Mouse (Mus musculus): ENCODE measurements at regions not wholly inside any gene's neighbourhood (a gene's known extent, or its start where the extent isn't known, plus 50 kb on each side); places are given as distances from the start of the nearest gene placed in this dataset.
A peak's percentile ranks its signal among the peaks of the same experiment; 100 is the strongest.

DNA sequence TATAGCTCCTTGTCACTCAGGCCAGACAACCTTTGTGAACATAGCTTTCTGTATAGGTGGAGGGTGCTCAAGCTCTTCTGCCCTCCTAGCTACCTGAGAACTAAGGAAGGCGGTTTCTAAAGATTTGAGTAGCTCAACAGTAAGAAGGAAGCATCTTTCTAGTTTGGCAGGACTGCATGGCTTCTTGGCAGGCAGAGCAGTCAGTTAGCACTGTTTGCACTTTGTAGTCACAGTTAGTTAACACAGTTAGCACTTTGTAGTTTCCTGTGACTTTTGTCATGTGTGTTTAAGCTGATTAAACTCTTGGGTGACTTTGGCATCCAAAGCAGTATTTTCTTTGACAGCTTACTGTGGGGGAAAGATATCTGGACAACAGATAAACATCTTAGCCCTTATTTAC, 219.7 kb downstream of the Zbbx start:
- peak in 1 of 2 experiments; percentile 5 for DNase-seq (ENCODE audit: low spot score in 2 of 2)

DNA sequence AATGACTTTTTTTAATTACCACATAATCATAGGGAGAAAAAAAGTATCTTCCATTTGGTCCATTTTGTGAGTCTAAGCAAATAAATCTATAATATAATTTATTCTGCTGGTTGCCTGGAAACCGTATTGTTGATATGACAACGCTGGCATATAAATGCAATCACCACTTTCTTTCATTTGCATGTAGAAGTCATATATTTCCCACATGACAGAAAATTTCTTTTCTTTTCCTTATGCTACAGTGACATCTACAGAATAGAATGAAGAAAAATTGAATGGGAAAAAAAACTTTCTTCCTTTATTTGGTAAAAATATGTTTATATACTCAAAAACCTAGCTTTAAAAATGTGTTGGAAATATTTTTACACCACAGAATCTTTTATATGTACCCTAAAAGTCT, 243.6 kb downstream of the Zbbx start:
- DNase-seq (ENCODE audit: low spot score in 2 of 2): no peak

DNA sequence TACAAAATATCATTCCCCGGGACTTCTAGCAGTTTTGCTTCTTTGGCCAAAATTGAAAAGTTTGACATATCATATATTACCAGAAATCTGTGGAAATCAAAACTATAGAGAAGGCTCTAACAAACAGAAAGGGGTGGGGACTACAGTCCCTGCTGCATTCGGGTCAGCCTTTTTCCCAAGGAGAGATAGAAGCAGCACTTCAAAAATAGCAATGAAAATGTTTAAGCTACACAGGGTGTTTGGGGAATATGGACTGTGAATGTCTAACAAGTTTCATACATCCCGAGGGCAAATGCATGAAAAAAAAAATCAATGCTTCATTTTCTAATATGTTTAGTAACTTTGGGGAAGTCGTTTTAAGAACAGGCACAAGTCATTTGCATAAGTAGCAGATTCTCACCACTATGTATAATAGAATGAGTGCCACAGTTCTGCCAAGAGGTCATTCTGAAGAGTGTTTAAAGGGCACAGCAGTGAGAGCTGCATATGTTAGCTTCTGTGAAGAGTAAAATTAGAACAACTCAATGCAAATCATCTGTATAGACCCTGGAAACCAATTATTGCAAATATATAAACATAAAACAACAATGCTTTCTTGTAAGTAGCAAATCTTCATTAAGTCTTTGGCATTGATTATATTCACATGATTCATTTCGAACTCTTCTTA, 244.2 kb downstream of the Zbbx start:
- DNase-seq (ENCODE audit: low spot score in 2 of 2): no peak

DNA sequence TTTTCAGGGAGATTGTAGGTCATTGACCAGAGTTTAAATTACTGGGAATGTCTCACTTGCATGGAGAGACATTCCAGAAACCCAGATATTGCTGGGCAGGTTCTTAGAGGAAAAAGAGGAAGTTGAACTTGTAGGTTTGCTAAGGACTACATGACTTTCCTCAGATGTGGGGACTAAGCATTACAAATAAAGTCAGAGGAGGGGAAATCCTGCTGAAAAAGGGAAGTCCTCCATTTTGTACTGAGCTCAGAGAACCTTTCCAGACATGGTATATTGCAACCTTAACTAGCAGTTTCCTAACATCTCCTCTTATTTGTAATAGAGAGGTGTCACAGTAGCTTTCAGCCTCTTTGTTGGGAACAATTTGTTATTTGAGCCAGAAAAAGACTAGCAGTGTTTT, 260.7 kb downstream of the Zbbx start:
- no peak for DNase-seq (ENCODE audit: low spot score in 2 of 2)
